Mouse (Mus musculus): ENCODE data around the gene Cant1. TPM values are rescaled to one million over a fixed set of nuclear protein-coding genes. Genes with fewer than 3 reads are reported as not detected.
"Not testable (repeated sequence)": the region's sequence is repeated elsewhere in the genome, so short reads cannot be mapped to it uniquely, and the experiment has no call there.

The Cant1 gene
- polyA plus RNA-seq, 1 experiment from 2014 or later = 23.7 TPM

- ATAC-seq (ENCODE audit: insufficient number of reproducible peaks, low FRiP score) = no peak
- WGBS = 64% methylated on average over 5 of the region's 5 CpGs
- no peak overlapping the region for H3K27ac ChIP-seq (ENCODE audit: poor library complexity, severe bottlenecking)
- peaks cover 7% of the 10 kb centered on the region; the same call in 1 of the 2 replicates for H3K36me3 ChIP-seq
- no peak overlapping the region for H3K9ac ChIP-seq
- no peaks in the 10 kb centered on the region for H3K4me1 ChIP-seq (replicated peaks)
- 0 out of 2 replicates have a peak, but pooled peaks cover 4% of the 10 kb centered on the region for H3K9me3 ChIP-seq (replicated peaks)
- H3K4me2 ChIP-seq = no peak overlapping the region
- H3K27me3 ChIP-seq (replicated peaks) = no peaks in the 10 kb centered on the region
- H3K4me3 ChIP-seq = no peak overlapping the region
Measured at GRCm38 (mm10) chr11:118393991-118394390, 24.9 kb downstream of the Cant1 start.

GRCm38 (mm10) chr11:118387816-118388215 lies 31.1 kb downstream of the Cant1 start:
- H3K4me2 ChIP-seq; H3K9ac ChIP-seq; H3K4me1 ChIP-seq (replicated peaks); ATAC-seq (ENCODE audit: insufficient number of reproducible peaks, low FRiP score); H3K4me3 ChIP-seq; H3K9me3 ChIP-seq (replicated peaks); H3K36me3 ChIP-seq; H3K27me3 ChIP-seq (replicated peaks); H3K27ac ChIP-seq (ENCODE audit: poor library complexity, severe bottlenecking): not testable (repeated sequence)
- WGBS = 79% methylated on average over 13 of the region's 13 CpGs

- no peaks in the 10 kb centered on the region for H3K27me3 ChIP-seq (replicated peaks)
- no peaks in the 10 kb centered on the region for H3K9me3 ChIP-seq (replicated peaks)
- H3K4me1 ChIP-seq (replicated peaks) = no peaks in the 10 kb centered on the region; the same call in 1 of the 2 replicates
- H3K36me3 ChIP-seq = no peaks in the 10 kb centered on the region
- WGBS = 38% methylated on average over 11 of the region's 11 CpGs
- no peak overlapping the region for H3K9ac ChIP-seq
- H3K4me3 ChIP-seq = no peak overlapping the region
- ATAC-seq (ENCODE audit: insufficient number of reproducible peaks, low FRiP score) = peak; percentile 64; the same call in 1 of the 2 replicates
- H3K27ac ChIP-seq (ENCODE audit: poor library complexity, severe bottlenecking) = no peak overlapping the region
- H3K4me2 ChIP-seq = no peak overlapping the region
Measured at GRCm38 (mm10) chr11:118379251-118380009, 39.5 kb downstream of the Cant1 start.

- H3K27me3 ChIP-seq (replicated peaks) = no peaks in the 10 kb centered on the region
- H3K4me2 ChIP-seq = no peak overlapping the region
- WGBS = 75% methylated on average over 6 of the region's 6 CpGs
- no peak for ATAC-seq (ENCODE audit: insufficient number of reproducible peaks, low FRiP score)
- no peak overlapping the region for H3K27ac ChIP-seq (ENCODE audit: poor library complexity, severe bottlenecking)
- no peak overlapping the region for H3K4me3 ChIP-seq
- no peak overlapping the region for H3K9ac ChIP-seq
- H3K9me3 ChIP-seq (replicated peaks) = no peaks in the 10 kb centered on the region
- H3K4me1 ChIP-seq (replicated peaks) = no peaks in the 10 kb centered on the region; the same call in 1 of the 2 replicates
- H3K36me3 ChIP-seq = no peaks in the 10 kb centered on the region
Measured at GRCm38 (mm10) chr11:118378656-118379055, 40.2 kb downstream of the Cant1 start.

DNA sequence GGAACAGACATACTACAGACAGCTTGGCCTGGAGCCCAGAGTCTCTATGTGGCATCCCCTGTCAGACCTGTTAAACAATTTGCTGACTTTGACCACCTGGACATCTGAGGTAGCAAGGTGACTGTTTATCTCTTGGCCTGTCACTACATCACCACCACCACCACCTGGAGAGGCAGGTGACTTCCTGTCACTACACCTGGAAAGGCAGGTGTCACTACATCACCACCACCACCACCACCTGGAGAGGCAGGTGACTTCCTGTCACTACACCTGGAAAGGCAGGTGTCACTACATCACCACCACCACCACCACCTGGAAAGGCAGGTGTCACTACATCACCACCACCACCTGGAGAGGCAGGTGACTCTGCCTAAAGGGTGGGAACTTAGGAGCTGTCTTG lies 42.6 kb downstream of the Cant1 start:
- ATAC-seq (ENCODE audit: insufficient number of reproducible peaks, low FRiP score); H3K36me3 ChIP-seq: not testable (repeated sequence)

DNA sequence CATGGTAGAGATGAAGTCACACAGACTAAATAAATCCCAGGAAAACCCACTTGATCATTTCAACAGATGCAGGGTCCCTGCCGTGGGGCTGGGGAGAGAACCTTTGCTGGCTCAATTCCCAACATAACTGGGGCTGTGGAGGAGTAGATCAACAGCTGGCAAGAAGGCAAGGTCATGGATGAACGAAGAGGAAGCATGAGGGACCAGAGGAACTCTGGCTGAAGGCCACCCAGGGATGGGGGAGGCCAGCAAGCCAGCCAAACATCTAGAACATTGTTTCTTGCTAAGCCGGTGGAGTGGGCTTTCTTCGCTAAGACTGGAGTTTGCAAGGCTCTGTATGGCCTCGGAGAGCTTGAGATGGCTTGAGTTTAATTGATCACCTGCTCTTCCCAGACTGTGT lies 43.0 kb downstream of the Cant1 start:
- no peak overlapping the region for H3K4me3 ChIP-seq
- no peak overlapping the region for H3K9ac ChIP-seq
- WGBS = 78% methylated on average over 5 of the region's 5 CpGs
- H3K36me3 ChIP-seq = no peaks in the 10 kb centered on the region
- no peaks in the 10 kb centered on the region for H3K9me3 ChIP-seq (replicated peaks)
- 0 out of 2 replicates have a peak, but pooled peaks cover 5% of the 10 kb centered on the region for H3K27me3 ChIP-seq (replicated peaks)
- no peak for ATAC-seq (ENCODE audit: insufficient number of reproducible peaks, low FRiP score)
- H3K4me2 ChIP-seq = no peak overlapping the region
- no peak overlapping the region for H3K27ac ChIP-seq (ENCODE audit: poor library complexity, severe bottlenecking)
- H3K4me1 ChIP-seq (replicated peaks) = no peaks in the 10 kb centered on the region; the same call in 1 of the 2 replicates

More for the DNA sequence above, 42.6 kb downstream of the Cant1 start:
- H3K4me2 ChIP-seq; H3K27me3 ChIP-seq (replicated peaks); H3K9me3 ChIP-seq (replicated peaks); H3K4me1 ChIP-seq (replicated peaks); H3K4me3 ChIP-seq; H3K27ac ChIP-seq (ENCODE audit: poor library complexity, severe bottlenecking); H3K9ac ChIP-seq: not testable (repeated sequence)

GRCm38 (mm10) chr11:118375461-118375860 lies 43.4 kb downstream of the Cant1 start:
- H3K4me2 ChIP-seq = no peak overlapping the region
- no peak overlapping the region for H3K4me3 ChIP-seq
- 78% methylated on average over 8 of the region's 8 CpGs for WGBS

GRCm38 (mm10) chr11:118375006-118375405 lies 43.9 kb downstream of the Cant1 start:
- Histone ChIP-seq H3K4me2 (no peak overlapping the region), H3K27ac (ENCODE audit: poor library complexity, severe bottlenecking) (no peak overlapping the region), H3K27me3 (replicated peaks) (0 out of 2 replicates have a peak, but pooled peaks cover 5% of the 10 kb centered on the region)

More at GRCm38 (mm10) chr11:118375461-118375860, 43.4 kb downstream of the Cant1 start:
- ATAC-seq (ENCODE audit: insufficient number of reproducible peaks, low FRiP score) = no peak
- H3K27me3 ChIP-seq (replicated peaks) = 0 out of 2 replicates have a peak, but pooled peaks cover 5% of the 10 kb centered on the region
- H3K9ac ChIP-seq = no peak overlapping the region
- no peaks in the 10 kb centered on the region for H3K36me3 ChIP-seq
- H3K27ac ChIP-seq (ENCODE audit: poor library complexity, severe bottlenecking) = no peak overlapping the region
- H3K4me1 ChIP-seq (replicated peaks) = no peaks in the 10 kb centered on the region; the same call in 1 of the 2 replicates
- H3K9me3 ChIP-seq (replicated peaks) = no peaks in the 10 kb centered on the region

DNA sequence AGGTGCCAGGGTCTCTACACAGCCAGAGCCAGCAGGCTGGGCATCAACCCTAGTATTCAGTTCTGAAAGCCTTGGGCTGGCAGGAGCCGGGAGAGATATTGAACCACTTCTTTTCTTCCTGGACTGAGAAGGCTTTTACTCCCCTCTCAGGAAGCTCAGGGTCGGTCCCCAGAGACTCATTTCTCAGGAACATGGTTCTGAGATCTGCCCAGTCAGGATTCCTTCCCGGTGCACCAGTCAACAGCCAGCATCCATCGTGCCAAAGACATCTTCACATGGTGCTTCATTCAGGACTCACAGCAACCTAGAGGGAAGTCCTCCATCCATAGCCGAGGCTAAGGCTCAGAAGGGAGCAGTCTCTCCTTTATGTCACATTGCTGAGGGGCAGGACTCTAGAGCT lies 44.4 kb downstream of the Cant1 start:
- Histone ChIP-seq H3K4me3 (no peak overlapping the region), H3K36me3 (no peaks in the 10 kb centered on the region), H3K27me3 (replicated peaks) (0 out of 2 replicates have a peak, but pooled peaks cover 5% of the 10 kb centered on the region), H3K9me3 (replicated peaks) (no peaks in the 10 kb centered on the region), H3K27ac (ENCODE audit: poor library complexity, severe bottlenecking) (no peak overlapping the region), H3K4me1 (replicated peaks) (no peaks in the 10 kb centered on the region; the same call in 1 of the 2 replicates), H3K4me2 (no peak overlapping the region), H3K9ac (no peak overlapping the region)
- WGBS = 57% methylated on average over 5 of the region's 5 CpGs
- ATAC-seq (ENCODE audit: insufficient number of reproducible peaks, low FRiP score) = no peak

More at GRCm38 (mm10) chr11:118375006-118375405, 43.9 kb downstream of the Cant1 start:
- Histone ChIP-seq H3K9ac (no peak overlapping the region), H3K9me3 (replicated peaks) (no peaks in the 10 kb centered on the region), H3K4me1 (replicated peaks) (no peaks in the 10 kb centered on the region; the same call in 1 of the 2 replicates), H3K4me3 (no peak overlapping the region), H3K36me3 (no peaks in the 10 kb centered on the region)
- ATAC-seq (ENCODE audit: insufficient number of reproducible peaks, low FRiP score) = no peak; the same call in 1 of the 2 replicates

GRCm38 (mm10) chr11:118372641-118373040 lies 46.2 kb downstream of the Cant1 start:
- ATAC-seq (ENCODE audit: insufficient number of reproducible peaks, low FRiP score) = no peak

DNA sequence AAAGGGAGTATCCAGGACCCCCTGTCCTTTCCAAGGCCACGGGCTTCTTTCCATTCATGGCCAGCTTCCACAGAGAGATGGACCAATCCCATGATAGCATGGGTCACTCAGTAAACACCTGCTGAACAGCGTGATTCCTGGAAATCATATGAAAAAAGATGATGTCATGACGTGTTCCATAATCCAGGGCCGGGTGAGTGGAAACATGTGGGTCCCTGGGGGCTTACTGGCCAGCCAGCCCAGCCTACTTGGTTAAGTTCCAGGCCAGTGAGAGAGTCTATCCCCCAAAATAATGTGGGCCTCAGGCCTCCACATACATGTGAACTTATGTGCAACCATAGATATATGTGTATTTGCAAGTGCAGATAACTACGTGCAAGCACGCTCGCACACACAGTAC lies 47.0 kb downstream of the Cant1 start:
- Histone ChIP-seq H3K4me2 (no peak overlapping the region), H3K36me3 (no peaks in the 10 kb centered on the region), H3K4me3 (no peak overlapping the region), H3K9me3 (replicated peaks) (no peaks in the 10 kb centered on the region), H3K4me1 (replicated peaks) (no peaks in the 10 kb centered on the region), H3K9ac (no peak overlapping the region), H3K27ac (ENCODE audit: poor library complexity, severe bottlenecking) (no peak overlapping the region), H3K27me3 (replicated peaks) (0 out of 2 replicates have a peak, but pooled peaks cover 5% of the 10 kb centered on the region)
- ATAC-seq (ENCODE audit: insufficient number of reproducible peaks, low FRiP score) = no peak
- 75% methylated on average over 7 of the region's 7 CpGs for WGBS

More at GRCm38 (mm10) chr11:118372641-118373040, 46.2 kb downstream of the Cant1 start:
- H3K36me3 ChIP-seq = no peaks in the 10 kb centered on the region
- no peaks in the 10 kb centered on the region for H3K9me3 ChIP-seq (replicated peaks)
- H3K27ac ChIP-seq (ENCODE audit: poor library complexity, severe bottlenecking) = no peak overlapping the region
- no peak overlapping the region for H3K4me3 ChIP-seq
- 0 out of 2 replicates have a peak, but pooled peaks cover 5% of the 10 kb centered on the region for H3K27me3 ChIP-seq (replicated peaks)
- 55% methylated on average over 7 of the region's 7 CpGs for WGBS
- H3K4me2 ChIP-seq = no peak overlapping the region
- no peaks in the 10 kb centered on the region for H3K4me1 ChIP-seq (replicated peaks)
- no peak overlapping the region for H3K9ac ChIP-seq
